Mouse (Mus musculus) gastrocnemius, postnatal 14 days (tissue): ENCODE measurements around the gene Dstn. TPM values are rescaled to one million over a fixed set of nuclear protein-coding genes. Genes with fewer than 3 reads are reported as not detected.

Experiments used
- DNase-seq: peaks from one replicate; pipeline ENCODE4 v3.0.0; 2021; ENCODE audit warnings: mixed read lengths
- intact Hi-C: fragments of 180-260 bp; cut with DNase I; formaldehyde crosslinking; loops from one replicate; pipeline ENCODE4 v1.15.1; 2025; ENCODE audit warnings: low total_unique reads
- total RNA-seq, 2 experiments: library from RNA; stranded (reverse); gene quantifications; 2 replicates each; pipeline ENCODE4 v1.2.3; 2021

Gene Dstn
- total RNA-seq, 2 experiments from 2014 or later = 43.1 to 52.3 TPM

DNA sequence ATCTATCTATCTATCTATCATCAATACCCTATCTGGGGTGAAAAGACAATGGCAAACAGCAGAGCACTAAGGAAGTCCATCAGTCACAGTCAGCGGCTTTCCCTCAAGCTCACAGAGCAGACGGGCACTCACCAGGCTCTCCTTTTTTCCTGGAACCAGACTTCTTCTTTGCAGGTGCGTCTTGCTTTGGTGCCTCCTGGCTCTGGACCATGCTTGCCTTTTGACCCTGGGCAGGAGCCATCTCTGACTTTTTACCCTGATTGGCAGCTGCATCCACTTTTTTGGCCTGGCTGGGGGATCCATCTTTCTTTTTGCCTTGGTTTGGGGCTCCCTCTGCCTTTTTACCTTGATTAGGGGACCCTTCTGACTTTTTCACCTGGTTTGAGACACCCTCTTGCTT is 72.9 kb downstream of the Dstn start:
- intact Hi-C loops = no loop called here
- no peak for DNase-seq

DNA sequence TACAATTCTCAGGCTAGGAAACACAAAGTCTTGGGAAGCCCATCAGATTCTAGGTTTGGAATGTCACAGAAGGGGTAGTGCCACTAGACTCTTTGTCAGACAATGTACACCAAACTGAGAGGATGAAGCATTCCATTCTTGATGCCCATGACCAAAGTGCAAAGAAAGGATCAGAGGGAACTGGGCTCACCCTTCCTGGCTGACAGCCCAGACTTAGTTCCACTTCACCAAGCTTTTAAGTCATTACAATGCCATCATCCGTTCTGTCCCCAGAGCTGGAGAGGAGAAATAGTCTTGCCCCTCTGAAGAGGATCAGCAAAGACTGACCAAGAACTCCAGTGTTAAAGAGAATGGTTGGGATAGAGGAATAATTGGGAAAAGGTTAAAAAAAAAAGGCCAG is 75.9 kb downstream of the Dstn start:
- DNase-seq = no peak
- intact Hi-C loops = no loop called here

DNA sequence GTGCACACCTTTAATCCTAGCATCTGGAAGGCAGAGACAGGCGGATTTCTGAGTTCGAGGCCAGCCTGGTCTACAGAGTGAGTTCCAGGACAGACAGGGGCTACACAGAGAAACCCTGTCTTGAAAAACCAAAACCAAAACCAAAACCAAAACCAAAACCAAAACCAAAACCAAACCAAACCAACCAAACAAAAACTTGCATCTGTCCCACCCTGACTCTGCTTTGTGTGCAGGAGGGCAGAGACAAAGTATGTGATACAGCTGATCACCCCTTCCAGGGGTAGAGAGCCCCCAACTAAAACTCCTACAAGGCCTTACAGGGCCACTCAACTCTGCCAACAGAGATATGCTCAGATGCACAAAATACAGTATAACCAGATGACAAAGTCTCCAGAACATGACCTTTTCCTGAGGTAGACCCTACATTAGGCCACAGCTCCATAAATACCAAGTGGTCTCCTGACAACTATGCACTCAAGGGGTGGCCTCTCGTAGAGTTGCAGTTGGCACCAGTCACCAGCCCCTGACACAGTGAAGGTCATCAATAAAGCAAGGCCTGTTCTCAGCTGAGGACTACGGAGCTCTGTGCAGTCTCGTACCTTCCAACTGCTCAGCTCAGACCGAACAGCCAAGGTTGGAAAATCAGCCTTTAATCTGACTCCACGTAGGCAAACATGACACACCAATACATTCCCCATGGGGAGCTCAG is 77.0 kb downstream of the Dstn start:
- DNase-seq = no peak
- intact Hi-C loops = no loop called here

Other genes starting within 250 kb of the Dstn start
- under 1 TPM; 0.53 to 0.66 TPM for gene Bfsp1, start 52.1 kb upstream of the Dstn start, total RNA-seq
- gene Rrbp1, start 95.9 kb downstream of the Dstn start, total RNA-seq = 10 to 100 TPM; 73.6 to 99.8 TPM
- gene Banf2, start 117.7 kb downstream of the Dstn start, total RNA-seq = not detected